Mouse (Mus musculus) left cerebral cortex, postnatal 10 days (tissue): Measurements from ENCODE around the gene Gm7970. TPM values are rescaled to one million over a fixed set of nuclear protein-coding genes. Genes with fewer than 3 reads are reported as not detected.
"Not testable (repeated sequence)": the region's sequence is repeated elsewhere in the genome, so short reads cannot be mapped to it uniquely, and the experiment has no call there.

Source experiments
- DNase-seq, 2 experiments: peaks; one replicate each; pipeline ENCODE4 v3.0.0; 2021 to 2022; ENCODE audit warnings: low spot score in 2 of 2, mixed read lengths in 1 of 2; ENCODE audit errors: extremely low spot score in 1 of 2
- intact Hi-C: fragments of 180-260 bp; cut with DNase I; formaldehyde crosslinking; loops from one replicate; pipeline ENCODE4 v1.15.1; 2025
- total RNA-seq, 2 experiments: library from RNA; stranded (reverse); gene quantifications; 2 replicates each; pipeline ENCODE4 v1.2.3; 2021

Gm7970 gene
- total RNA-seq = not detected

- intact Hi-C loops, DNase-seq: not testable (repeated sequence)
Observed at GRCm38 (mm10) chr14:41555483-41555882, at the start of gene Gm7970. Gene Gm7970, minus strand, starts transcription at chr14:41555583.

- intact Hi-C loops = not testable (repeated sequence)
- peak in 1 of 2 experiments; percentile 18 for DNase-seq
Observed at GRCm38 (mm10) chr14:41600935-41601334, 45.6 kb upstream of the Gm7970 start.

GRCm38 (mm10) chr14:41586346-41586745, 31.0 kb upstream of the Gm7970 start:
- intact Hi-C loops, DNase-seq: not testable (repeated sequence)

GRCm38 (mm10) chr14:41572911-41573310, 17.5 kb upstream of the Gm7970 start, which contains the start of gene 1700049E17Rik2:
Gene 1700049E17Rik2, plus strand, starts transcription at chr14:41573211.
- DNase-seq, intact Hi-C loops: not testable (repeated sequence)

- peak in 1 of 2 experiments; percentile 15 for DNase-seq
- intact Hi-C loops = not testable (repeated sequence)
Observed at GRCm38 (mm10) chr14:41524695-41525094, 30.7 kb downstream of the Gm7970 start.

GRCm38 (mm10) chr14:41520683-41521082, 34.7 kb downstream of the Gm7970 start:
- DNase-seq = peak in 1 of 2 experiments; percentile 14
- intact Hi-C loops = not testable (repeated sequence)

Other genes starting within 250 kb of the Gm7970 start
- gene Gm5798, start 207.0 kb downstream of the Gm7970 start, total RNA-seq = not detected
- gene Gm7945, start 169.2 kb downstream of the Gm7970 start, total RNA-seq = not detected
- gene Gm6482, start 147.3 kb downstream of the Gm7970 start, total RNA-seq = not detected
- not detected for gene Gm7954, start 102.1 kb downstream of the Gm7970 start, total RNA-seq
- gene Gm3486, start 66.1 kb downstream of the Gm7970 start, total RNA-seq = under 1 TPM in 1 of 2 experiments, not detected in 1; 0.58 TPM
- gene 1700049E17Rik2, start 17.6 kb upstream of the Gm7970 start, total RNA-seq = 1 to 10 TPM in 1 of 2 experiments, not detected in 1; 1.4 TPM
- not detected for gene Gm3072, start 69.0 kb upstream of the Gm7970 start, total RNA-seq
- not detected for gene Gm3676, start 90.9 kb upstream of the Gm7970 start, total RNA-seq
- gene Gm8068, start 146.3 kb upstream of the Gm7970 start, total RNA-seq = not detected
- not detected for gene Gm7929, start 195.0 kb upstream of the Gm7970 start, total RNA-seq
- not detected for gene Gm47189, start 216.9 kb upstream of the Gm7970 start, total RNA-seq